Mouse (Mus musculus) olfactory bulb, adult 2 months (tissue): ENCODE measurements at regions not wholly inside any gene's neighbourhood (a gene's known extent, or its start where the extent isn't known, plus 50 kb on each side); places are given as distances from the start of the nearest gene placed in this dataset.

ENCODE experiments used
- CTCF ChIP-seq: fragments of 200-500 bp; IDR thresholded peaks from 2 replicates; pipeline ENCODE4 v1.5.1; 2012; ENCODE audit warnings: low read depth, mild to moderate bottlenecking, low read length, moderate library complexity; ENCODE audit not compliant: insufficient read depth
- POLR2A ChIP-seq: fragments of 200-500 bp; IDR thresholded peaks from 2 replicates; pipeline ENCODE4 v1.6.1; 2012; ENCODE audit warnings: mild to moderate bottlenecking, low read depth, low read length, moderate library complexity; ENCODE audit not compliant: insufficient read depth

GRCm38 (mm10) chr5:64521969-64522368 lies 281.2 kb upstream of the Klf3 start:
- TF ChIP-seq POLR2A (no peak), CTCF (no peak)
